Mouse (Mus musculus) CH12.LX (cell line): ENCODE measurements around the gene Rtl5. TPM values are rescaled to one million over a fixed set of nuclear protein-coding genes. Genes with fewer than 3 reads are reported as not detected.

Experiments
- DNase-seq: peaks from one replicate; pipeline ENCODE4 v3.0.0-alpha.2; 2013; ENCODE audit errors: extremely low read depth
- H3K27ac ChIP-seq: 2 replicates; pipeline ENCODE4 v1.5.1; 2012; ENCODE audit warnings: low read depth, mild to moderate bottlenecking, control low read depth, moderate library complexity; ENCODE audit not compliant: insufficient read depth
- H3K27me3 ChIP-seq: replicated peaks from 2 replicates; pipeline ENCODE3; 2012; ENCODE audit warnings: inconsistent platforms
- H3K36me3 ChIP-seq, 2 experiments: replicated peaks in 1 of 2; 2 replicates each; pipeline versions ENCODE3 to v1.6.1; 2012; ENCODE audit warnings: inconsistent platforms in 1 of 2, low read length in 1 of 2, mild to moderate bottlenecking in 1 of 2, mixed read lengths in 1 of 2, moderate library complexity in 1 of 2; ENCODE audit not compliant: control insufficient read depth in 1 of 2, insufficient read depth in 1 of 2
- H3K4me1 ChIP-seq, 2 experiments: 2 replicates each; pipeline ENCODE4 v1.6.1; 2012; ENCODE audit warnings: inconsistent platforms in 1 of 2, moderate library complexity in 1 of 2; ENCODE audit not compliant: insufficient read depth in 2 of 2, control insufficient read depth in 1 of 2
- H3K4me2 ChIP-seq: 2 replicates; pipeline ENCODE4 v1.6.1; 2012; ENCODE audit warnings: low read depth, mild to moderate bottlenecking, control low read depth; ENCODE audit not compliant: poor library complexity, insufficient read depth, severe bottlenecking
- H3K4me3 ChIP-seq, 3 experiments: fragments of 150-350 bp in 1 of 3; sonication (generic) in 1 of 3; replicated peaks in 1 of 3; 2 replicates each; pipeline versions ENCODE3 to v1.5.1; 2011 to 2012; ENCODE audit warnings: low read depth in 2 of 3, low read length in 2 of 3, mild to moderate bottlenecking in 2 of 3, moderate library complexity in 2 of 3, control low read depth in 1 of 3, improper control_type of control experiment in 1 of 3, inconsistent platforms in 1 of 3, mixed read lengths in 1 of 3; ENCODE audit not compliant: poor library complexity in 1 of 3
- H3K79me2 ChIP-seq: replicated peaks from 2 replicates; pipeline ENCODE4 v1.6.1; 2012; ENCODE audit warnings: mild to moderate bottlenecking, moderate library complexity; ENCODE audit not compliant: control insufficient read depth, poor library complexity, insufficient read depth, severe bottlenecking; ENCODE audit errors: extremely low read depth
- H3K9ac ChIP-seq: 2 replicates; pipeline ENCODE4 v1.6.1; 2012; ENCODE audit warnings: low read depth, mild to moderate bottlenecking, control low read depth, moderate library complexity; ENCODE audit not compliant: insufficient read depth
- H3K9me3 ChIP-seq: replicated peaks from 2 replicates; pipeline ENCODE3; 2012; ENCODE audit warnings: low read length, inconsistent platforms, mixed read lengths
- ELF1 ChIP-seq: IDR thresholded peaks from 2 replicates; pipeline ENCODE4 v1.6.1; 2014; ENCODE audit warnings: low read depth, mild to moderate bottlenecking, inconsistent platforms, low read length, improper control_type of control experiment
- EP300 ChIP-seq: IDR thresholded peaks from 2 replicates; pipeline ENCODE4 v1.6.1; 2011; ENCODE audit warnings: low read length, improper control_type of control experiment
- ETS1 ChIP-seq: conservative IDR thresholded peaks from 2 replicates; pipeline ENCODE4 v1.6.1; 2012; ENCODE audit warnings: low read depth, mild to moderate bottlenecking, inconsistent platforms, low read length, improper control_type of control experiment, moderate library complexity
- GABPA ChIP-seq: IDR thresholded peaks from 2 replicates; pipeline ENCODE4 v1.6.1; 2012; ENCODE audit warnings: low read depth, low read length, improper control_type of control experiment, inconsistent platforms; ENCODE audit not compliant: insufficient replicate concordance
- HCFC1 ChIP-seq: IDR thresholded peaks from 2 replicates; pipeline ENCODE4 v1.6.1; 2012; ENCODE audit warnings: low read depth, mild to moderate bottlenecking, inconsistent platforms, low read length, improper control_type of control experiment
- IRF4 ChIP-seq: IDR thresholded peaks from 2 replicates; pipeline ENCODE4 v1.6.1; 2014; ENCODE audit warnings: low read depth, mild to moderate bottlenecking, inconsistent platforms, low read length, improper control_type of control experiment
- JUN ChIP-seq: IDR thresholded peaks from 2 replicates; pipeline ENCODE4 v1.6.1; 2011; ENCODE audit warnings: low read depth, mild to moderate bottlenecking, low read length, improper control_type of control experiment, moderate library complexity; ENCODE audit not compliant: insufficient read depth
- JUND ChIP-seq: conservative IDR thresholded peaks from 2 replicates; pipeline ENCODE4 v1.6.1; 2011; ENCODE audit warnings: low read depth, low read length, improper control_type of control experiment
- KAT2A ChIP-seq: IDR thresholded peaks from 2 replicates; pipeline ENCODE4 v1.6.1; 2012; ENCODE audit warnings: low read length, improper control_type of control experiment, inconsistent platforms; ENCODE audit not compliant: insufficient replicate concordance
- MAX ChIP-seq: IDR thresholded peaks from 2 replicates; pipeline ENCODE4 v1.6.1; 2011; ENCODE audit warnings: low read length, improper control_type of control experiment
- NELFE ChIP-seq: IDR thresholded peaks from 2 replicates; pipeline ENCODE4 v1.6.1; 2011; ENCODE audit warnings: low read depth, low read length, improper control_type of control experiment
- NRF1 ChIP-seq: IDR thresholded peaks from 2 replicates; pipeline ENCODE4 v1.6.1; 2014; ENCODE audit warnings: low read depth, mild to moderate bottlenecking, inconsistent platforms, low read length, improper control_type of control experiment, moderate library complexity
- PAX5 ChIP-seq: IDR thresholded peaks from 2 replicates; pipeline ENCODE4 v1.6.1; 2012; ENCODE audit warnings: low read length, inconsistent platforms, mixed read lengths
- POLR2AphosphoS2 ChIP-seq: IDR thresholded peaks from 2 replicates; pipeline ENCODE4 v1.6.1; 2011; ENCODE audit warnings: low read depth, low read length, improper control_type of control experiment
- RAD21 ChIP-seq: IDR thresholded peaks from 2 replicates; pipeline ENCODE4 v1.6.1; 2011; ENCODE audit warnings: low read depth, mild to moderate bottlenecking, low read length, improper control_type of control experiment, moderate library complexity
- TBP ChIP-seq: conservative IDR thresholded peaks from 2 replicates; pipeline ENCODE4 v1.6.1; 2011; ENCODE audit warnings: low read depth, low read length, improper control_type of control experiment
- TCF12 ChIP-seq: IDR thresholded peaks from 2 replicates; pipeline ENCODE4 v1.6.1; 2014; ENCODE audit warnings: low read depth, mild to moderate bottlenecking, inconsistent platforms, low read length, improper control_type of control experiment
- UBTF ChIP-seq: IDR thresholded peaks from 2 replicates; pipeline ENCODE4 v1.6.1; 2012; ENCODE audit warnings: low read depth, mild to moderate bottlenecking, inconsistent platforms, low read length, improper control_type of control experiment, moderate library complexity
- USF1 ChIP-seq: IDR thresholded peaks from 2 replicates; pipeline ENCODE4 v1.6.1; 2014; ENCODE audit warnings: low read depth, mild to moderate bottlenecking, inconsistent platforms, low read length, improper control_type of control experiment
- USF2 ChIP-seq: conservative IDR thresholded peaks from 2 replicates; pipeline ENCODE4 v1.6.1; 2011; ENCODE audit warnings: low read depth, low read length, improper control_type of control experiment
- ZC3H11A ChIP-seq: IDR thresholded peaks from 2 replicates; pipeline ENCODE4 v1.6.1; 2012; ENCODE audit warnings: low read depth, mild to moderate bottlenecking, inconsistent platforms, low read length, improper control_type of control experiment
- ZKSCAN1 ChIP-seq: IDR thresholded peaks from 2 replicates; pipeline ENCODE4 v1.6.1; 2012; ENCODE audit warnings: low read depth, inconsistent platforms, low read length, improper control_type of control experiment, borderline replicate concordance
- ZMIZ1 ChIP-seq: IDR thresholded peaks from 2 replicates; pipeline ENCODE4 v1.6.1; 2012; ENCODE audit warnings: low read depth, mild to moderate bottlenecking, inconsistent platforms, low read length, improper control_type of control experiment
- ZNF384 ChIP-seq: IDR thresholded peaks from 2 replicates; pipeline ENCODE4 v1.6.1; 2012; ENCODE audit warnings: low read depth, low read length, improper control_type of control experiment, inconsistent platforms
- dilution Hi-C: fragments of 300-500 bp; cut with MboI; formaldehyde crosslinking; loops from 2 replicates; pipeline ENCODE4 v1.14.3; 2020; ENCODE audit warnings: low sequenced_read_pairs; ENCODE audit not compliant: extremely low pct_unique_long_range_greater_than_20kb, extremely low pct_ligation_motif_present
- in situ Hi-C: fragments of 300-500 bp; cut with MboI; formaldehyde crosslinking; loops from 3 replicates; pipeline ENCODE4 v1.14.3; 2019; ENCODE audit warnings: low sequenced_read_pairs, low pct_ligation_motif_present, low pct_unique_long_range_greater_than_20kb, mixed read lengths
- polyA plus RNA-seq: library from polyadenylated mRNA; unstranded; fragments of >175 nt; gene quantifications from 2 replicates; pipeline ENCODE4 v1.2.1, GENCODE M21; 2012; ENCODE audit warnings: low read depth; ENCODE audit not compliant: insufficient read length
- total RNA-seq, 2 experiments: library from RNA; depleted of rRNA; stranded (reverse); fragments of 300-350 nt in 1 of 2; fragments of >200 nt in 1 of 2; gene quantifications; 2 replicates each; pipeline ENCODE4 v1.2.3; 2012 to 2014

Gene Rtl5
- total and polyA plus RNA-seq, 3 experiments: 0.51 to 0.79 (median 0.55) TPM

DNA sequence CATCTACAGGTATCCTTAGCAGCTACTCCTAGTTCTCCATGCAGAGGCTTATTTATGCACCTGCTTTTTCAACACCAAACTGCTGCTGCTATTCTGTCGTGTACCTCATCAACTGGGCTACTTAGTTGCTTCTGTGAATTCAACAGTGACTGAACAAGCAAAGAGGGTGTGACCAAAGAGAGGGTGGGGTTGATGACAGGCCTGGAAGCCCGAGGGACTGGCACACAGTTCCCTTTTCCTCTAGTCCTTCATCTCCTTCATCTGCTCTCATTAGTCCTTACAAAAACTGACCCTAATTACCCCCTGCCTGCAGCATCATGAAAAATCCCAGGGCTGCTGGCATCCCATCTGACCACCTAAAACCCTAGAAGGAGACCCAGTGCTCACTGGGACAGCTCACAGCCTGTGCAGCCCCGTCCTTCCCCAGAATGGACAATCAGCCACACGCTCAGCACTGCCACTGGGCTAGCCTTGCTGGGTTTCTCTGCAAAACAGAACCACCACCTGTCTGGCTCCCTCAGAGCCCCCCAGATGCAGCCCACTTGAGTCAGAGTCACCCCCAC is 5.8 kb downstream of the Rtl5 start:
- no peak for DNase-seq
- Histone ChIP-seq H3K9ac (no peak overlapping the region), H3K79me2 (no peaks in the 10 kb centered on the region), H3K27ac (no peak overlapping the region), H3K4me2 (no peak overlapping the region), H3K27me3 (no peaks in the 10 kb centered on the region), H3K9me3 (no peaks in the 10 kb centered on the region), H3K36me3 (no peaks in the 10 kb centered on the region), H3K4me3 (no peak overlapping the region), H3K4me1 (peaks cover 0 to 18% of the 10 kb centered on the region in 2 experiments; a peak in 2 of 4 replicates)
- in situ Hi-C loops: loop anchor here (25.0 kb wide), 1 partner anchor 103 kb away; no protein-coding TSS in a partner anchor
- TF ChIP-seq USF2 (no peak), ZC3H11A (no peak), NRF1 (no peak), JUND (no peak), RAD21 (no peak), GABPA (no peak), TBP (no peak), NELFE (no peak), POLR2AphosphoS2 (no peak), KAT2A (no peak), MAX (no peak), EP300 (no peak), HCFC1 (no peak), ZNF384 (no peak)
- dilution Hi-C loops: no loop called here

DNA sequence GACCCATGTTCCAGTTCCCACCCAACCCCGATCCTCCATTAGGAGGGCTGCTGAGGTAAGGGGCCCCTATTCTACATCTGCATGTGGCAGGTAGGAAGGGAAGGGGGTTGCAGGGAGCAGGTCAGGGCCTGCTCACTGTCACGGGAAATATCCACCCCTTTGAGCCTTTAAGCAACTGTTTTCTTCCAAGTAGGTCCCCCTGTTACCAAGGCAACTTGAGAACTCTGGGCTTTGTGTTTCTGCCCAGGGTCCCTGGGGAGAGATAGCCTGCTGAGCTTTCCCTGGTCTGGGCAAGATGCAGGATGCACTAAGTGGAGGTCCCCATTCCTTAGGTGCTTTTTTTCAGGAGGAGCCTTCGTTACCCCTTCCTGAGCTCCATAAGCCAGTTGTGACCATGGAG is 7.0 kb downstream of the Rtl5 start:
- DNase-seq: no peak
- dilution Hi-C loops (no loop called here), in situ Hi-C loops (loop anchor here (25.0 kb wide), 1 partner anchor 102 kb away; no protein-coding TSS in a partner anchor)
- Histone ChIP-seq H3K36me3 (no peaks in the 10 kb centered on the region), H3K4me1 (peaks cover 0 to 18% of the 10 kb centered on the region in 2 experiments; a peak in 2 of 4 replicates), H3K27me3 (no peaks in the 10 kb centered on the region), H3K4me2 (no peak overlapping the region), H3K9ac (no peak overlapping the region), H3K27ac (no peak overlapping the region), H3K9me3 (no peaks in the 10 kb centered on the region), H3K79me2 (no peaks in the 10 kb centered on the region), H3K4me3 (no peak overlapping the region)
- TF ChIP-seq EP300 (no peak), ZC3H11A (no peak), JUND (no peak), PAX5 (no peak), MAX (no peak), RAD21 (no peak), UBTF (no peak), ZMIZ1 (no peak), ELF1 (no peak), TBP (no peak), JUN (no peak), HCFC1 (no peak), IRF4 (no peak), ZKSCAN1 (no peak), USF1 (no peak), TCF12 (no peak), NELFE (no peak), ETS1 (no peak), POLR2AphosphoS2 (no peak), GABPA (no peak)
